Mouse (Mus musculus): ENCODE data around the gene Noxa1.

The Noxa1 gene

GRCm38 (mm10) chr2:25055068-25055405, 39.9 kb downstream of the Noxa1 start:
- in situ Hi-C loops (cut with MboI; ENCODE audit: low pct_unique_long_range_greater_than_20kb in 1 of 2, low sequenced_read_pairs in 2 of 2, unreplicated experiment in 1 of 2) = no loop called here

DNA sequence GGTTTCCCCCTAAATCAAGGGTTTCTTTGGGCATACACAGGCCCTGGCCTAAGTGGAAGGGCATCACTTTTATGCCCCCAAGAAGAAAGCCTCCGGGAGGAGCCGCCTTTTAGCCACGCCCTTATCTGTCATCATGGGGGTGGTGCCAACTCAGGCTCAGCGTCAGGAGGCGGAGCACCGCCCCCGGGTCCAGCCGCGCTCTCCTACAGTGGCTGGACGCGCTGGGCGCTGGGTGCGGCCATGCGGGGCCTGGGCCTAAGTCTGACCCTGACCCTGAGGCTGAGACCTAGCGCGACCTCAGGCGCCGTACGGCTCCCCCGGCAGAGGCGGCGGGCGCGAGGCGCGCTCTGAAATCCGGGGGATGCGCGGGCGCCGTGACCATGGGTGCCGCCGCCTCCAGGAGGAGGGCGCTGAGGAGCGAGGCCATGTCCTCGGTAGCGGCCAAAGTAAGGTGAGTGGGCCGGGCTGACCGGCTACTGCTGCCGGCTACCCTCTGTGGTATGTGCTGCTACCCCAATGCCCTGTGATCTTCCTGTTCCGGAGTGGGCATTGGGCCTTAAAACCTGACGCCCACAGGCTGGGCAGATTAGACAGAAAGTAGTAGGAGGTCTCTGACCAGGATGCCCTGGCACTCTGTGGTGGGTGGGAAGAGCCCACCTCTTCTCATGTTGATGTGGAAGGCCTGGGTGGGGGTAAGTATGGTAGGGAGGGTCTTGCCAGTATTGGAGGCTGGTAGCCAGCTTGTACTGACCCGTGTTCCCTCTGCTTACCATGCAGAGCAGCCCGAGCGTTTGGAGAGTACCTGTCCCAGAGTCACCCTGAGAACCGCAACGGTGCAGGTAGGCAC, 40.5 kb downstream of the Noxa1 start, which contains the start of gene Nsmf:
Nsmf (plus strand) TSS at position 135 of the 847 bp plus-strand sequence.
- in situ Hi-C loops (cut with MboI; ENCODE audit: low pct_unique_long_range_greater_than_20kb in 1 of 2, low sequenced_read_pairs in 2 of 2, unreplicated experiment in 1 of 2) = no loop called here

DNA sequence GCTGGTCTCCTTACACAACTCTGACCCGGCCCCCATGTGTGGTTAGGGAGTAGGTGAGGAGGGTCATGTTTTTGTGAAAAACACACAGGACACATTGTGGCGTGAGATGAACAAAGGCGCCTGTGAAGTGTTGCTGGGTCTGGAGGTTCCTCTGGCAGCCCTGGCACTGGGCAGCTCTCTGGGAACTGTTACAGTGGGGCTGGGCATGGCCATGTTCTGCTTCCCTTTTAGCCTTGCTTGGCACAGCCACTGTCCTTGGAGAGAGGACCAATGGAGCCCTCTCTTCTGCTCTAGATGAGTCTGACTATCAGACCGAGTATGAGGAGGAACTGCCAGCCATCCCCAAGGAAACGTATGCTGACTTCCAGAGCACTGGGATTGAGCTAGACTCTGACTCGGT, 41.8 kb downstream of the Noxa1 start:
- in situ Hi-C loops (cut with MboI; ENCODE audit: low pct_unique_long_range_greater_than_20kb in 1 of 2, low sequenced_read_pairs in 2 of 2, unreplicated experiment in 1 of 2) = no loop called here

GRCm38 (mm10) chr2:25051450-25051849, 43.5 kb downstream of the Noxa1 start:
- in situ Hi-C loops (cut with MboI; ENCODE audit: low pct_unique_long_range_greater_than_20kb in 1 of 2, low sequenced_read_pairs in 2 of 2, unreplicated experiment in 1 of 2) = no loop called here

DNA sequence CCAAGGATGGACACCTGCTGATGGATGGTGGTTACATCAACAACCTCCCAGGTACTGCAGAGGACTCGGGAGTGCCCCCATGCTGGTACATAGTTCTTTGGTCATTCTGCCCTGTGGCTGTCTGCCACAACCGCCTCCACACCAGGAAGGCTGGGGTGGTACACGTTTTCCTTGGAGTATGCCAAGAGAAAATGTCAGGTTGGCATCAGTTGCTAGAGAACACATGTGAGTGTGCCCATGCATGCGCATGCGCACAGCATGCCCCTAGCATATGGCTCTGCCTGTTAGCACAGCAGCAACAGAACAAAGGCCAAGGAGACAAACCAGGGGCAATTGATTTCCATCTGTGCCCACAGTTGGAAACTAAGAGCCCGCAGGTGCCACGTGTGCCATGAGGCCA, 44.0 kb downstream of the Noxa1 start:
- in situ Hi-C loops (cut with MboI; ENCODE audit: low pct_unique_long_range_greater_than_20kb in 1 of 2, low sequenced_read_pairs in 2 of 2, unreplicated experiment in 1 of 2) = no loop called here

- in situ Hi-C loops (cut with MboI; ENCODE audit: low pct_unique_long_range_greater_than_20kb in 1 of 2, low sequenced_read_pairs in 2 of 2, unreplicated experiment in 1 of 2) = no loop called here
Observed at GRCm38 (mm10) chr2:25040089-25040488, 54.9 kb downstream of the Noxa1 start.

Data from mouse embryonic stem cell (cell line).